Mouse (Mus musculus): ENCODE data around the gene Pcgf6. TPM values are rescaled to one million over a fixed set of nuclear protein-coding genes. Genes with fewer than 3 reads are reported as not detected.

Pcgf6 gene
- polyA plus RNA-seq, 1 experiment from 2014 or later, result 8.2 TPM

- H3K27me3 ChIP-seq (ENCODE audit: control insufficient read depth, insufficient read depth, low read length), result peaks cover 69% of the 10 kb centered on the region
- H3K27ac ChIP-seq (ENCODE audit: low read length), result no peak overlapping the region
- H3K4me1 ChIP-seq (ENCODE audit: control insufficient read depth, insufficient read depth, low read length), result peaks cover 16% of the 10 kb centered on the region
- no peak for ATAC-seq (replicated peaks; ENCODE audit: extremely low read depth, insufficient read depth, low FRiP score)
- no peak overlapping the region for H3K9ac ChIP-seq (ENCODE audit: low read length)
- H3K36me3 ChIP-seq (ENCODE audit: control insufficient read depth, insufficient read depth), result no peaks in the 10 kb centered on the region
- no peak overlapping the region for H3K4me3 ChIP-seq (ENCODE audit: low read length)
- no peaks in the 10 kb centered on the region for H3K9me3 ChIP-seq (replicated peaks; ENCODE audit: control insufficient read depth, low read length)
- 1% methylated on average over 15 of the region's 15 CpGs for WGBS
- H3K4me2 ChIP-seq (ENCODE audit: low read depth, low read length), result no peak overlapping the region
Observed at GRCm38 (mm10) chr19:47016487-47016886, 34.2 kb downstream of the Pcgf6 start.

GRCm38 (mm10) chr19:47015965-47016364, 34.7 kb downstream of the Pcgf6 start:
- 4% methylated on average over 9 of the region's 9 CpGs for whole genome bisulfite sequencing

GRCm38 (mm10) chr19:47015396-47015795, 35.3 kb downstream of the Pcgf6 start:
- H3K4me2 ChIP-seq (ENCODE audit: low read depth, low read length), result peak overlapping the region; percentile 75
- H3K9me3 ChIP-seq (replicated peaks; ENCODE audit: control insufficient read depth, low read length), result no peaks in the 10 kb centered on the region
- H3K4me1 ChIP-seq (ENCODE audit: control insufficient read depth, insufficient read depth, low read length), result peaks cover 16% of the 10 kb centered on the region
- ATAC-seq (replicated peaks; ENCODE audit: extremely low read depth, insufficient read depth, low FRiP score), result no peak
- no peak overlapping the region for H3K27ac ChIP-seq (ENCODE audit: low read length)
- H3K9ac ChIP-seq (ENCODE audit: low read length), result no peak overlapping the region
- peaks cover 74% of the 10 kb centered on the region for H3K27me3 ChIP-seq (ENCODE audit: control insufficient read depth, insufficient read depth, low read length)
- WGBS, result under 1% methylated on average over 37 of the region's 37 CpGs
- H3K36me3 ChIP-seq (ENCODE audit: control insufficient read depth, insufficient read depth), result no peaks in the 10 kb centered on the region
- H3K4me3 ChIP-seq (ENCODE audit: low read length), result peak overlapping the region; percentile 50

More at GRCm38 (mm10) chr19:47015965-47016364, 34.7 kb downstream of the Pcgf6 start:
- Histone ChIP-seq H3K4me1 (ENCODE audit: control insufficient read depth, insufficient read depth, low read length) (peaks cover 16% of the 10 kb centered on the region), H3K9me3 (replicated peaks; ENCODE audit: control insufficient read depth, low read length) (no peaks in the 10 kb centered on the region), H3K4me2 (ENCODE audit: low read depth, low read length) (no peak overlapping the region), H3K36me3 (ENCODE audit: control insufficient read depth, insufficient read depth) (no peaks in the 10 kb centered on the region), H3K27ac (ENCODE audit: low read length) (no peak overlapping the region), H3K9ac (ENCODE audit: low read length) (no peak overlapping the region), H3K27me3 (ENCODE audit: control insufficient read depth, insufficient read depth, low read length) (peaks cover 73% of the 10 kb centered on the region), H3K4me3 (ENCODE audit: low read length) (no peak overlapping the region)
- ATAC-seq (replicated peaks; ENCODE audit: extremely low read depth, insufficient read depth, low FRiP score), result no peak

GRCm38 (mm10) chr19:47014447-47015381, 36.0 kb downstream of the Pcgf6 start, which contains the start of the genes Ina and Nt5c2:
TSS of gene Ina (plus strand) at chr19:47014698.
TSS of gene Nt5c2 (minus strand) at chr19:47015153.
- H3K27ac ChIP-seq (ENCODE audit: low read length), result no peak within 1 kb of the TSS
- peak within 1 kb of the TSS; percentile 15; the same call in 1 of the 2 replicates for H3K9ac ChIP-seq (ENCODE audit: low read length)
- H3K9me3 ChIP-seq (replicated peaks; ENCODE audit: control insufficient read depth, low read length), result no peaks in the 10 kb centered on the region
- peak within 1 kb of the TSS; percentile 50 for H3K4me3 ChIP-seq (ENCODE audit: low read length)
- peak within 1 kb of the TSS; percentile 75 for H3K4me2 ChIP-seq (ENCODE audit: low read depth, low read length)
- H3K4me1 ChIP-seq (ENCODE audit: control insufficient read depth, insufficient read depth, low read length), result peaks cover 16% of the 10 kb centered on the region
- ATAC-seq (replicated peaks; ENCODE audit: extremely low read depth, insufficient read depth, low FRiP score), result peak; percentile 81
- WGBS, result under 1% methylated on average over 118 of the region's 124 CpGs
- H3K36me3 ChIP-seq (ENCODE audit: control insufficient read depth, insufficient read depth), result no peaks in the 10 kb centered on the region
- peaks cover 74% of the 10 kb centered on the region for H3K27me3 ChIP-seq (ENCODE audit: control insufficient read depth, insufficient read depth, low read length)

- 1% methylated on average over 11 of the region's 11 CpGs for WGBS
- ATAC-seq (replicated peaks; ENCODE audit: extremely low read depth, insufficient read depth, low FRiP score), result no peak
- Histone ChIP-seq H3K36me3 (ENCODE audit: control insufficient read depth, insufficient read depth) (no peaks in the 10 kb centered on the region), H3K4me3 (ENCODE audit: low read length) (peak overlapping the region; percentile 50), H3K27ac (ENCODE audit: low read length) (no peak overlapping the region), H3K9ac (ENCODE audit: low read length) (no peak overlapping the region), H3K9me3 (replicated peaks; ENCODE audit: control insufficient read depth, low read length) (no peaks in the 10 kb centered on the region), H3K27me3 (ENCODE audit: control insufficient read depth, insufficient read depth, low read length) (peaks cover 70% of the 10 kb centered on the region), H3K4me1 (ENCODE audit: control insufficient read depth, insufficient read depth, low read length) (peaks cover 16% of the 10 kb centered on the region), H3K4me2 (ENCODE audit: low read depth, low read length) (peak overlapping the region; percentile 75)
Observed at GRCm38 (mm10) chr19:47014159-47014446, 36.6 kb downstream of the Pcgf6 start.

- Histone ChIP-seq H3K4me2 (ENCODE audit: low read depth, low read length) (no peak overlapping the region), H3K27me3 (ENCODE audit: control insufficient read depth, insufficient read depth, low read length) (peaks cover 68% of the 10 kb centered on the region), H3K36me3 (ENCODE audit: control insufficient read depth, insufficient read depth) (no peaks in the 10 kb centered on the region), H3K4me1 (ENCODE audit: control insufficient read depth, insufficient read depth, low read length) (peaks cover 16% of the 10 kb centered on the region), H3K27ac (ENCODE audit: low read length) (no peak overlapping the region), H3K9me3 (replicated peaks; ENCODE audit: control insufficient read depth, low read length) (no peaks in the 10 kb centered on the region), H3K9ac (ENCODE audit: low read length) (no peak overlapping the region), H3K4me3 (ENCODE audit: low read length) (no peak overlapping the region)
- no peak for ATAC-seq (replicated peaks; ENCODE audit: extremely low read depth, insufficient read depth, low FRiP score)
- 18% methylated on average over 20 of the region's 20 CpGs for WGBS
Observed at GRCm38 (mm10) chr19:47013340-47014158, 37.2 kb downstream of the Pcgf6 start.

- H3K36me3 ChIP-seq (ENCODE audit: control insufficient read depth, insufficient read depth), result no peaks in the 10 kb centered on the region
- no peak overlapping the region for H3K9ac ChIP-seq (ENCODE audit: low read length)
- no peak overlapping the region for H3K4me2 ChIP-seq (ENCODE audit: low read depth, low read length)
- no peaks in the 10 kb centered on the region for H3K9me3 ChIP-seq (replicated peaks; ENCODE audit: control insufficient read depth, low read length)
- H3K27me3 ChIP-seq (ENCODE audit: control insufficient read depth, insufficient read depth, low read length), result peaks cover 60% of the 10 kb centered on the region
- WGBS, result 81% methylated on average over 15 of the region's 15 CpGs
- peaks cover 16% of the 10 kb centered on the region for H3K4me1 ChIP-seq (ENCODE audit: control insufficient read depth, insufficient read depth, low read length)
- no peak overlapping the region for H3K4me3 ChIP-seq (ENCODE audit: low read length)
- no peak for ATAC-seq (replicated peaks; ENCODE audit: extremely low read depth, insufficient read depth, low FRiP score)
- no peak overlapping the region for H3K27ac ChIP-seq (ENCODE audit: low read length)
Observed at GRCm38 (mm10) chr19:47012521-47013130, 38.1 kb downstream of the Pcgf6 start.

GRCm38 (mm10) chr19:47009943-47010342, 40.8 kb downstream of the Pcgf6 start:
- 74% methylated on average over 5 of the region's 5 CpGs for WGBS
- Histone ChIP-seq H3K9ac (ENCODE audit: low read length) (no peak overlapping the region), H3K4me2 (ENCODE audit: low read depth, low read length) (no peak overlapping the region), H3K27me3 (ENCODE audit: control insufficient read depth, insufficient read depth, low read length) (peaks cover 38% of the 10 kb centered on the region), H3K4me1 (ENCODE audit: control insufficient read depth, insufficient read depth, low read length) (peaks cover 9% of the 10 kb centered on the region), H3K36me3 (ENCODE audit: control insufficient read depth, insufficient read depth) (no peaks in the 10 kb centered on the region), H3K27ac (ENCODE audit: low read length) (no peak overlapping the region), H3K9me3 (replicated peaks; ENCODE audit: control insufficient read depth, low read length) (no peaks in the 10 kb centered on the region), H3K4me3 (ENCODE audit: low read length) (no peak overlapping the region)
- no peak for ATAC-seq (replicated peaks; ENCODE audit: extremely low read depth, insufficient read depth, low FRiP score)

All from heart, embryonic 16.5 days (tissue).